Mouse (Mus musculus): ENCODE data around the gene Strip1. TPM values are rescaled to one million over a fixed set of nuclear protein-coding genes. Genes with fewer than 3 reads are reported as not detected.

Gene Strip1
- polyA plus RNA-seq, 2 experiments, result 9.0 to 9.9 TPM

- H3K9ac ChIP-seq (replicated peaks), result no peak overlapping the region
- H3K9me3 ChIP-seq (ENCODE audit: control insufficient read depth, low read length), result no peaks in the 10 kb centered on the region
- peaks cover 66% of the 10 kb centered on the region for H3K27me3 ChIP-seq (ENCODE audit: control insufficient read depth, insufficient read depth, low read length)
- no peak for TF ChIP-seq CTCF (IDR thresholded peaks at IDR 0.05; ENCODE audit: low read depth)
- no peak for TF ChIP-seq EP300 (IDR thresholded peaks at IDR 0.05; ENCODE audit: low read depth)
- WGBS (ENCODE audit: insufficient replicate concordance), result 8% methylated on average over 15 of the region's 15 CpGs
- no peak for DNase-seq (ENCODE audit: low read depth in 3 of 3, low spot score in 3 of 3)
- no peak overlapping the region for H3K4me3 ChIP-seq (ENCODE audit: insufficient read depth in 1 of 2, low read depth in 2 of 2, low read length in 2 of 2)
- H3K4me1 ChIP-seq (replicated peaks; ENCODE audit: control insufficient read depth in 2 of 2, insufficient read depth in 2 of 2, low read length in 1 of 2), result peaks cover 4 to 14% of the 10 kb centered on the region in 2 experiments; a peak in 3 of 4 replicates
- H3K36me3 ChIP-seq (replicated peaks; ENCODE audit: control insufficient read depth, insufficient read depth, low read depth), result no peaks in the 10 kb centered on the region
- ATAC-seq (ENCODE audit: insufficient read depth), result no peak
- no peak overlapping the region for H3K27ac ChIP-seq
- no peak overlapping the region for H3K4me2 ChIP-seq (ENCODE audit: low read depth)
Measured at GRCm38 (mm10) chr3:107581103-107582010, 50.1 kb downstream of the Strip1 start.

GRCm38 (mm10) chr3:107579466-107579865, 52.0 kb downstream of the Strip1 start:
- no peaks in the 10 kb centered on the region for H3K36me3 ChIP-seq (replicated peaks; ENCODE audit: control insufficient read depth, insufficient read depth, low read depth)
- WGBS (ENCODE audit: insufficient replicate concordance), result 5% methylated on average over 4 of the region's 4 CpGs
- no peak for ATAC-seq (ENCODE audit: insufficient read depth)
- H3K27ac ChIP-seq, result no peak overlapping the region
- no peak overlapping the region for H3K4me3 ChIP-seq (ENCODE audit: insufficient read depth in 1 of 2, low read depth in 2 of 2, low read length in 2 of 2)
- H3K9ac ChIP-seq (replicated peaks), result no peak overlapping the region
- no peak overlapping the region for H3K4me2 ChIP-seq (ENCODE audit: low read depth)
- no peak for TF ChIP-seq EP300 (IDR thresholded peaks at IDR 0.05; ENCODE audit: low read depth)
- TF ChIP-seq CTCF (IDR thresholded peaks at IDR 0.05; ENCODE audit: low read depth), result peak; percentile 83
- peak; percentile 34 to 42 (median 36) for DNase-seq (ENCODE audit: low read depth in 3 of 3, low spot score in 3 of 3)
- peaks cover 4 to 14% of the 10 kb centered on the region in 2 experiments; a peak in 3 of 4 replicates for H3K4me1 ChIP-seq (replicated peaks; ENCODE audit: control insufficient read depth in 2 of 2, insufficient read depth in 2 of 2, low read length in 1 of 2)
- peaks cover 48% of the 10 kb centered on the region for H3K27me3 ChIP-seq (ENCODE audit: control insufficient read depth, insufficient read depth, low read length)
- H3K9me3 ChIP-seq (ENCODE audit: control insufficient read depth, low read length), result no peaks in the 10 kb centered on the region

- H3K4me3 ChIP-seq (ENCODE audit: insufficient read depth in 1 of 2, low read depth in 2 of 2, low read length in 2 of 2), result no peak overlapping the region
- H3K4me1 ChIP-seq (replicated peaks; ENCODE audit: control insufficient read depth in 2 of 2, insufficient read depth in 2 of 2, low read length in 1 of 2), result peaks cover 4 to 14% of the 10 kb centered on the region in 2 experiments; a peak in 3 of 4 replicates
- no peak overlapping the region for H3K9ac ChIP-seq (replicated peaks)
- H3K27ac ChIP-seq, result no peak overlapping the region
- no peak for TF ChIP-seq CTCF (IDR thresholded peaks at IDR 0.05; ENCODE audit: low read depth)
- no peak for TF ChIP-seq EP300 (IDR thresholded peaks at IDR 0.05; ENCODE audit: low read depth)
- no peak overlapping the region for H3K4me2 ChIP-seq (ENCODE audit: low read depth)
- ATAC-seq (ENCODE audit: insufficient read depth) (peak; percentile 94), DNase-seq (ENCODE audit: low read depth in 3 of 3, low spot score in 3 of 3) (peak; percentile 35 to 40 (median 36))
- no peaks in the 10 kb centered on the region for H3K36me3 ChIP-seq (replicated peaks; ENCODE audit: control insufficient read depth, insufficient read depth, low read depth)
- H3K27me3 ChIP-seq (ENCODE audit: control insufficient read depth, insufficient read depth, low read length), result peaks cover 33% of the 10 kb centered on the region
- no peaks in the 10 kb centered on the region for H3K9me3 ChIP-seq (ENCODE audit: control insufficient read depth, low read length)
- 5% methylated on average over 3 of the region's 3 CpGs for WGBS (ENCODE audit: insufficient replicate concordance)
Measured at GRCm38 (mm10) chr3:107577810-107578390, 53.6 kb downstream of the Strip1 start.

GRCm38 (mm10) chr3:107576807-107577206, 54.7 kb downstream of the Strip1 start:
- Histone ChIP-seq H3K9me3 (ENCODE audit: control insufficient read depth, low read length) (no peaks in the 10 kb centered on the region), H3K4me1 (replicated peaks; ENCODE audit: control insufficient read depth in 2 of 2, insufficient read depth in 2 of 2, low read length in 1 of 2) (peaks cover 4 to 14% of the 10 kb centered on the region in 2 experiments; a peak in 3 of 4 replicates), H3K36me3 (replicated peaks; ENCODE audit: control insufficient read depth, insufficient read depth, low read depth) (no peaks in the 10 kb centered on the region), H3K4me2 (ENCODE audit: low read depth) (no peak overlapping the region), H3K4me3 (ENCODE audit: insufficient read depth in 1 of 2, low read depth in 2 of 2, low read length in 2 of 2) (no peak overlapping the region), H3K27ac (no peak overlapping the region), H3K9ac (replicated peaks) (no peak overlapping the region), H3K27me3 (ENCODE audit: control insufficient read depth, insufficient read depth, low read length) (peaks cover 22% of the 10 kb centered on the region)
- ATAC-seq (ENCODE audit: insufficient read depth) (no peak), DNase-seq (ENCODE audit: low read depth in 3 of 3, low spot score in 3 of 3) (no peak)
- WGBS (ENCODE audit: insufficient replicate concordance), result 52% methylated on average over 3 of the region's 3 CpGs
- TF ChIP-seq EP300 (IDR thresholded peaks at IDR 0.05; ENCODE audit: low read depth) (no peak), CTCF (IDR thresholded peaks at IDR 0.05; ENCODE audit: low read depth) (no peak)

- Histone ChIP-seq H3K36me3 (replicated peaks; ENCODE audit: control insufficient read depth, insufficient read depth, low read depth) (no peaks in the 10 kb centered on the region), H3K4me3 (ENCODE audit: insufficient read depth in 1 of 2, low read depth in 2 of 2, low read length in 2 of 2) (no peak overlapping the region), H3K4me2 (ENCODE audit: low read depth) (no peak overlapping the region), H3K9ac (replicated peaks) (no peak overlapping the region), H3K27me3 (ENCODE audit: control insufficient read depth, insufficient read depth, low read length) (no peaks in the 10 kb centered on the region), H3K9me3 (ENCODE audit: control insufficient read depth, low read length) (no peaks in the 10 kb centered on the region), H3K4me1 (replicated peaks; ENCODE audit: control insufficient read depth in 2 of 2, insufficient read depth in 2 of 2, low read length in 1 of 2) (no peaks in the 10 kb centered on the region), H3K27ac (no peak overlapping the region)
- TF ChIP-seq EP300 (IDR thresholded peaks at IDR 0.05; ENCODE audit: low read depth), result no peak
- TF ChIP-seq CTCF (IDR thresholded peaks at IDR 0.05; ENCODE audit: low read depth), result peak; percentile 45
- DNase-seq (ENCODE audit: low read depth in 3 of 3, low spot score in 3 of 3), result no peak
- WGBS (ENCODE audit: insufficient replicate concordance), result 33% methylated on average over 2 of the region's 2 CpGs
- ATAC-seq (ENCODE audit: insufficient read depth), result no peak
Measured at GRCm38 (mm10) chr3:107571205-107571604, 60.3 kb downstream of the Strip1 start.

Data from liver, embryonic 14.5 days (tissue).